Mouse (Mus musculus) frontal cortex, postnatal 25 days (tissue): ENCODE measurements around the gene 1700011M02Rik.
"Not testable (repeated sequence)": the region's sequence is repeated elsewhere in the genome, so short reads cannot be mapped to it uniquely, and the experiment has no call there.

Experiments
- DNase-seq, 2 experiments: peaks; one replicate each; pipeline ENCODE4 v3.0.0; 2022; ENCODE audit warnings: low spot score in 2 of 2

Gene 1700011M02Rik

GRCm38 (mm10) chrX:102908587-102908986 is at the start of gene 1700011M02Rik, which contains the start of gene Dmrtc1a:
Gene 1700011M02Rik, plus strand, starts transcription at chrX:102908905.
Gene Dmrtc1a, minus strand, starts transcription at chrX:102908687.
- DNase-seq = not testable (repeated sequence)

- DNase-seq = no peak
These were observed 40.8 kb upstream of the 1700011M02Rik start, which contains the start of gene 1700031F05Rik for GRCm38 (mm10) chrX:102867871-102868270. Gene 1700031F05Rik, minus strand, starts transcription at chrX:102867971.

GRCm38 (mm10) chrX:102914823-102915222 is 6.1 kb downstream of the 1700011M02Rik start:
- DNase-seq = not testable (repeated sequence)

GRCm38 (mm10) chrX:102926707-102927106 is 18.0 kb downstream of the 1700011M02Rik start:
- DNase-seq = peak in 1 of 2 experiments; percentile 11

GRCm38 (mm10) chrX:102928072-102928471 is 19.4 kb downstream of the 1700011M02Rik start, which contains the start of gene 1700018G05Rik:
Gene 1700018G05Rik, plus strand, starts transcription at chrX:102928372.
- not testable (repeated sequence) for DNase-seq

- DNase-seq = no peak
These were observed 24.4 kb downstream of the 1700011M02Rik start for GRCm38 (mm10) chrX:102932992-102933570.

GRCm38 (mm10) chrX:102933571-102934394 is 25.1 kb downstream of the 1700011M02Rik start:
- peak; percentile 43 to 65 for DNase-seq

- DNase-seq = no peak
These were observed 25.7 kb downstream of the 1700011M02Rik start for GRCm38 (mm10) chrX:102934395-102934764.

- DNase-seq = no peak
These were observed 28.0 kb downstream of the 1700011M02Rik start for GRCm38 (mm10) chrX:102936743-102937142.

GRCm38 (mm10) chrX:102950136-102950535 is 41.4 kb downstream of the 1700011M02Rik start:
- not testable (repeated sequence) for DNase-seq

- no peak for DNase-seq
These were observed 50.2 kb downstream of the 1700011M02Rik start for GRCm38 (mm10) chrX:102958917-102959316.
